Mouse (Mus musculus) 416B (cell line): ENCODE results near the gene Kalrn.

ENCODE experiments used
- DNase-seq: peaks from one replicate; pipeline ENCODE4 v3.0.0; 2011; ENCODE audit warnings: low read depth

The Kalrn gene

GRCm38 (mm10) chr16:33938311-33939132 is 634.8 kb downstream of the Kalrn start:
- no peak for DNase-seq

DNA sequence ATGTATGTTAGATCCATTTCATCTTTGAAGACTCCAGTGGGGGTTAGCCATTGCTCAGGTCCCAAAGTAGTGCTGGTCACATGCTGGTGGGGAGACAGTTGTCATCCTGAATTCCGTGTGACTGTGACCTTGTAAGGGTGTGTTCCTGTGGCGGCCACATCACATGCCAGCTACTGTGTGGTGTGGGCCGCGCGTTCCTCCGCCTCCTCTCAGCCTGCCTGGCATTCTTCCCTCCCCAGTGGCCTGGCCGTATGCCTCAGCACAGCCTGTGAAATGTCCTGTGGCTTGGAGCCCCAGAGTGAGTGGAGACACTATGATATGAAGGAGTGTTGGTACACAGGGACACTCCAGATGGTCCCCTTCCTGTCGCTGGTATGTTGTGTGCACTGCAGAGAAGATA is 635.8 kb downstream of the Kalrn start:
- peak; percentile 30 for DNase-seq

- peak; percentile 67 for DNase-seq
These were observed 636.4 kb downstream of the Kalrn start for GRCm38 (mm10) chr16:33936885-33937284.

DNA sequence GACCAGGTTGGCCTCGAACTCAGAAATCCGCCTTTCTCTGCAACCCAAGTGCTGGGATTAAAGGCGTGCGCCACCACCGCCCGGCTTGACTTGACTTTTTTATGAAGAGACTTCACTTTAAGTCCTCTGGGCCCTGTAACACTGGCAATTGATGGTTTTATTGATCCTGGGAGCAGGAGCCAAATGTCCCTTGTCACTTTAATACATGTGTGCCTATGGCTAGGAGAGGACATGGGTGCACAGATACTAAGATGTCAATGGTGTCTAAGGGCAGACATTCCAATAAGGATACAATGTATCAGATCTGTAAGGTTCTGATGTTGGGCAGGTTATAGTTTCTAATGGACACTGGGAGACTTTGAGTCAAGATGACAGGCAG is 637.9 kb downstream of the Kalrn start:
- DNase-seq, result no peak

DNA sequence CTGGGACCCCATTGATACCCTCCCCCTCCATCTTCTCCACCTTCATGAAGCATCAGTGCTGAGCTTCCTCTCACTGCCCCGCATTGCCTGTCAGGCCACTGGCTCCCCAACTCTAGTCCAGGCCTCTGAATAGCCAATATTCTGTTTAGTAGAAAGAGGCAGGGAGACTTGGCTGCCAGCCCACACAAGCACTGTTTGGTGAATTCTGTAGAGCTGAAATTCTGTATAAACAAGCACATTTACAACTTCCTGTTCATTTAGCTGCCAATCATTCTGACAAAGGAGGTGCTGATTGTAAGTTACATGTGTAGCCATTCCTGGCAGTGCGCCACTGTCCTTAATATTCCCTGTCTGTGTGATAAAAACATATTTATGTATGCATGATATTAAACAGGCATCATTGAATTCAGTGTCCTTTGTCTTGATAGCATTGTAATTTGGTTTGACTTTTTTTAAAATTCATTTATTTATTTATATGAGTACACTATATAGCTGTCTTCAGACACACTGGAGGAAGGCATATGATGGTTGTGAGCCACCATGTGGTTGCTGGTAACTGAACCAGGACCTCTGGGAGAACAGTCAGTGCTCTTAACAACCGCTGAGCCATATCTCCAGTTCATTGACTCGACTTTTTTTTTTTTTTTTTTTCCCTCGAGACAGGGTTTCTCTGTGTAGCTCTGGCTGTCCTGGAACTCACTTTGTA is 638.5 kb downstream of the Kalrn start:
- DNase-seq, result peak; percentile 26

- no peak for DNase-seq
These were observed 639.9 kb downstream of the Kalrn start for GRCm38 (mm10) chr16:33933411-33933810.

GRCm38 (mm10) chr16:33932126-33932525 is 641.2 kb downstream of the Kalrn start:
- no peak for DNase-seq

DNA sequence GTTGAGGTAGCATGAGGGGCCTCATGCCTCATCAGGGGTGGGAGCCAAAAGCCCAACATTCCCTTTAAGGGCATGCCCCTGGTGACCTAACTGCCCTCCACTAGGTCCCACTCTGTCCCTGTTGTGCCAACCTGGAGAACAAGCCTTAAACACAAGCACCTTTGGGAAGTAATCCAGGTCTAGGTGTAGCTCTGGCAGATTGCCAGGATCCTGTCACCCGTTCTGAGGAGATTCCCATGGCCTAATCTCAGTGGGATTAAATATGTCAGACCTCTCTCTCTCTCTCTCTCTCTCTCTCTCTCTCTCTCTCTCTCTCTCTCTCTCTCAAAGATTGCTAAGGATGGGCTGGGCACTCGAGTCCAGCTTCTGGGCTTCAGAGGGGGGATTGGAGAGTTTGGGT is 641.6 kb downstream of the Kalrn start:
- no peak for DNase-seq

DNA sequence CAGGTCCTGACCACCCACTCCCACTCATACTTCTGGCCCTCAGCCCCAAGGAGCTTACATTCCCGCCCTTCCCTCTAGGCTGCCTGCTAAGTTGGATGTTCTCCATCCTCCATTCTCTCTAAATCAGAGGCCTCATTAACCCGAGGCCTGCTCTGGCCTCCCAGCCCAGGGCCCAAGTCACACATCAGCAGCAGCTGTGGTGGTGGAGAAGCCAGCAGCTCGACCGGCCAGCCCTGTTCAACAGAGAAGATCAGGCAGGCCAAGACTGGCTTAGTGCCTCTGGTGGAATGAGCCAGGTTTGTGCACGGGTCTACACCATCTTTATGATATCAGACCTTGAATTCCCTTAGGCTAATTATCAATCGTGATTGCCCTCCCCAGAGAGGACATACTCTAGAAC is 642.5 kb downstream of the Kalrn start:
- DNase-seq, result no peak

DNA sequence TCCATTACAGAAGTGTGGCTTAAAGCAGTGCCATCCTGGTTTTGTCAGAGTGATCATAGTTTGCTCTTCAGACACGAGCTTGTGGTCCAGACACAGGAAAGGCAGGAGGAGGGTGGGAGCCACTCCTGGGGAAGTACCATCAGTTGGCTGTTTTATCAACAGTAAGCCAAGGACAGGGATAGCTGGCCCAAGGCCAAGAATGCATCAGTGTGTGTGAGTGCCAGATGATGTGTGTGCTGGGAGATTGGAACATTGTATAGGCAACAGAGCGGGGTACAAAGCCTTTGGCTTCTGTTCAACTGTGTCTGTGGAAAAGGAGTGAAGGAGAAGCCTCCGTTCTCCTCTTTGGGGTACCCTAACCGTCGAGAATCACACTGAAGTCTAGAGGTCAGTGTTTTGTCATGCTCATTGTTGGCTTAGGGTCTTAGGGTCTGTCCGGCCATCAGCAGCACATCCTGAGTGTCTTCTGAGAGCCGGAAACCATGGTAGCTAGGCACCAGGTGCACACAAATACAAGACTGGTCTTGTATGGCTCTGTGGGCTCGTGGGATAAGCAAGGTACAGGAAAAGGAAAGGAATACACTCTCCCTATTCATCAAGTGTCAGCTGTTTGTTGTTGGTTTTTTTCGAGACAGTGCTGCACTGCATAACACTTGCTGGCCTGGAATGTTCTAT is 644.4 kb downstream of the Kalrn start:
- DNase-seq, result peak; percentile 39

- DNase-seq, result no peak
These were observed 646.0 kb downstream of the Kalrn start for GRCm38 (mm10) chr16:33927263-33927824.

DNA sequence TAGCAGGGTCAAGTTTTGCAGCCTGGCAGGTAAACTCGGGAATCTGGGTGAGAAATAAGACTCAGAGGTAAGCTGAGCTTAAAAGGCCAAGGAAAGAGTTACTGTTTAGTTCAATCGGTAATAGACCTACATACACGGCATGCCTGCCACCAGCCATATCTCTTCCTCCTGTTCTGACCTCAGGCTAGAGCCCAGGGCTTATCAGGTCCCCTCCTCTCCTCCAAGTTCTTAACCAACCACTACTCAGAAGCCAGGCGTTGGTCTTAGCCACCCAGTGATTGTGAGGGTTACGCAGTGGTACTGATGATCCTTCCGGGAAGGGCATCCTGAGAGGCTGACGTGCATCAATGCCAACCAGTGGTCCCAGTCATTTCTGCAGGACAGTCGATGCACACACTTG is 649.6 kb downstream of the Kalrn start:
- peak; percentile 28 for DNase-seq

GRCm38 (mm10) chr16:33923001-33923316 is 650.4 kb downstream of the Kalrn start:
- DNase-seq, result peak; percentile 79

- peak; percentile 95 for DNase-seq
These were observed 651.0 kb downstream of the Kalrn start for GRCm38 (mm10) chr16:33922111-33923000.

DNA sequence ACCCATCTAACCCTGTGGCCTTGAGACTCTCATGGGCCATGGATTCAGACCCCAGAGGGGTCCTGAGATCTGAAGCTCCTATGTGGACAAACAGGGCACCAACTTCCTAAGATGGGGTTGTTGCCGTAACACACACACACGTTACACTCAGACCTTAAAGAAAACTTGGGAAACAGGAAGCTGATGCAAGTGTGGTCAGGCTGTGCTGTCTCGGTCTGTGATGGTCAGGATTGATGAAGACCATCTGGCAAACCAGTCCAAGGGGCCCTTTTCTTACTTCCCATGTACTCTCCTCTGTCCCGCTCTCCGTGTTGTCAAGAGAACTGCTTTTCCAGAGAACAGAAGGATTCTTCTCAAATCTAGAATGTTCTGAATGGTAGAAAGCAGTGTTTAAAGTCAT is 651.8 kb downstream of the Kalrn start:
- peak; percentile 80 for DNase-seq
